Mouse (Mus musculus) large intestine, adult 2 months (tissue): ENCODE results near the gene Kras. TPM values are rescaled to one million over a fixed set of nuclear protein-coding genes. Genes with fewer than 3 reads are reported as not detected.
A peak's percentile ranks its signal among the peaks of the same experiment; 100 is the strongest.

Source experiments
- DNase-seq: peaks from one replicate; pipeline ENCODE4 v3.0.0-alpha.2; 2012; ENCODE audit warnings: low read depth, low spot score
- WGBS: fragments of 180-500 bp; shearing (Covaris S2); methylation state at CpG from one replicate; pipeline ENCODE4 v1.1.7; 2018; 5-methylcytosine and 5-hydroxymethylcytosine counted together
- polyA plus RNA-seq: library from polyadenylated mRNA; depleted of rRNA; stranded (reverse); fragments of >200 nt; gene quantifications from 2 replicates; pipeline ENCODE4 v1.2.3, GENCODE M21; 2012; rRNA removed

Gene Kras
- polyA plus RNA-seq, result 35.9 and 36.2 TPM in 2 replicates

DNA sequence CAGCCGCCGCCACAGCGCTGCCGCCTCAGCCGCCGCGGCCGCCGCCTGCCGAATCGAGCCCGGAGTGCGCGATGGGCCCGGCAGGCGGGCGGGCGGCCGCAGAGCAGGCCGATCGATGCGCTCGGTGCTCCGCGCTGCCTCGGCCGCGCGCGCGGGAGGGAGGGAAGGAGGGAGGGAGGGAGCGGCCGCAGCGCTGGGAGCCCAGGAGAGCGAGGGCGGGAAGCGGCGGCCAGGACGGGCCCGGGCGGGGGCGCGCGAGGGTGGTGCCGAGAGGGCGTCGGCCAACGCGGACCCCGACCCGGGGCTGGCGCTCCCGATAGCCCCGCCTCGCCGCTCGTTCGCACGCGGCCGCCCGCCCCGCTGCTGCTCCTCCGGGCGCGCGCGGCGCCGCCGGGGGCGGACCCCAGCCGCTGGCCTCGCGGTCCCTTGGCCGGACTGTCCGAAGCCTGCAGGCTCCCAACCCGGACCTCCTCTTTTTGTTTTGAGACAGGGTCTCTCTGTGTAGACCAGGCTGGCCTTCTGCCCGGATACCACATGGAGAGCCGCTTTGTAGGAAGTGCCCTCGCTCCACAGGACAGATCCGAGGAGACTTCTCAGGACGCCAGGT is at the start of gene Kras:
TSS of gene Kras (minus strand) at position 55 of the 607 bp plus-strand sequence.
- DNase-seq, result peak; percentile 68

DNA sequence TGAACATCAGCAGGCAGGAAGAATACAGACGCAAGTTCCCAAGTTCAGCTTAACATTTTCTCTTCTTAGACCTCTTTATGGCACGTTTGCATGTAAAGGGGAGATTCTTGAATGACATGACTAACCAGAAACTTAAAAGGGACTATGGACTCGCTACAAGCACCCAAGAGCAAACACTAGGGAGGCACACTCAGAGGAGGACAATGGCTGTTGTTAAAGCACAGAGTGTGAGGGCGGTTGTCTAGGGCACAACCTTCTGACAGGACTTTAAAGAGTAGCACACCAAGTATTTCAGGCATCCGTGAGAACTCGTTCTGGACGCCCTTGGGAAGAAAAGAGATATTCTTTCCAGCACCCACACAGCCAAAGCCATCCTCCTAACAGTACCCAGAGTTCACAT is 47.6 kb upstream of the Kras start:
- WGBS, result 43% methylated on average over 7 of the region's 7 CpGs
- DNase-seq, result no peak

More for the DNA sequence above, at the start of gene Kras:
- WGBS, result 1% methylated on average over 73 of the region's 83 CpGs

DNA sequence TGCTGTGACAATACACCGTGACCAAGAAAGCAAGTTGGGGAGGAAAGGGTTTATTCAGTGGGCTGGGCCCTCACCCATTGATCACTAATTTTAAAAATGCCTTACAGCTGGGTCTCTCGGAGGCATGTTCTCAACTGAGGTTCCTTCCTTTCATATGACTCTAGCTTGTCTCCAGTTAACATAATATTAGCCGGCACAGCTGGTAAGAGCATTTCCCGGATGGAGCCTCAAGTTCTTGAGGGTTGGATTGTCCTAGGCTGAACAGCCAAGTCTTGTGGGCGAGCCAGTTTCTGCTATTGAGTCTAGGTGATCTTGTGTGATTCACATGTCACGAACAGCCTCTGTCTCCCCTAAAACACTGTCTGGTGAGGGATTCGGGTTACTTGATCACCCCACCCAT is 46.9 kb upstream of the Kras start:
- WGBS, result 81% methylated on average over 7 of the region's 7 CpGs
- DNase-seq, result no peak

DNA sequence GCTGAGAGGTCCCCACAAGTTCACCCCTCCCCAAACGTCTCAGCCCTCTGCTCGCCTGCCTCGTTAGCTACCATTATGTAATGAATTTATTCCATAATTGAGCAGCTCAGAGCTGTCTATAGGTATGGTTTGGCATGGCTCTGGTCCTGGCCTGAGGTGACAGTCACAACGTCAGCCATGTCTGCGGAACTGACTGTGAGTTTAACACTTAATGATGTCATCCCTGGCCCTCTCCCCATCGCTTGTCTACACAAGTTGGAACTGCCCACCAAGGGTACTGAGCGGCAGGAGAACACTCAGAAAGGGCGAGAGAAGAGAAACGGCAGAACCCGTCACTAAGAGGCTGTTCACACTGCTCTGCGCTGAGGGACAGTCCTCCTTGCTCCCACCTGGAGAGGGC is 45.1 kb upstream of the Kras start:
- no peak for DNase-seq
- 84% methylated on average over 11 of the region's 11 CpGs for WGBS

DNA sequence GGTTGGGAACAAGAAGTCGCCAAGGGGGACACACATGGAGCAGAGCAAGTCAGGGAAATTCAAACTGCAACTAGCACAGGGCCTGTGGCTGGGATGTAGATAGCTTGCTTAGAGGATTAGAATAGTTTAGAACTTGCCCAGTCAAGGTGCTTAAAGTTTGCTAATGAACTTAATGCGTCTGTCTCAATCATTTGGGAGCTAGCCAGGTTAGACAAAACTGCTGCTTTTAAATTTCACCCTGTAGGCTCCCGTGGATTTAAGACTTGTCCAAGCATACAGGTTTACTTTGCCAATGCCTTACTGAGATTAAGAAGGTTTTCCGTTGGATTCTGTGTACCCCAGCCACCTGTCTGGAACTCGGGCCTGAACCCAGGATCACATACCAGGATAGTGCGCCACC is 43.1 kb upstream of the Kras start:
- no peak for DNase-seq
- 86% methylated on average over 6 of the region's 6 CpGs for WGBS

DNA sequence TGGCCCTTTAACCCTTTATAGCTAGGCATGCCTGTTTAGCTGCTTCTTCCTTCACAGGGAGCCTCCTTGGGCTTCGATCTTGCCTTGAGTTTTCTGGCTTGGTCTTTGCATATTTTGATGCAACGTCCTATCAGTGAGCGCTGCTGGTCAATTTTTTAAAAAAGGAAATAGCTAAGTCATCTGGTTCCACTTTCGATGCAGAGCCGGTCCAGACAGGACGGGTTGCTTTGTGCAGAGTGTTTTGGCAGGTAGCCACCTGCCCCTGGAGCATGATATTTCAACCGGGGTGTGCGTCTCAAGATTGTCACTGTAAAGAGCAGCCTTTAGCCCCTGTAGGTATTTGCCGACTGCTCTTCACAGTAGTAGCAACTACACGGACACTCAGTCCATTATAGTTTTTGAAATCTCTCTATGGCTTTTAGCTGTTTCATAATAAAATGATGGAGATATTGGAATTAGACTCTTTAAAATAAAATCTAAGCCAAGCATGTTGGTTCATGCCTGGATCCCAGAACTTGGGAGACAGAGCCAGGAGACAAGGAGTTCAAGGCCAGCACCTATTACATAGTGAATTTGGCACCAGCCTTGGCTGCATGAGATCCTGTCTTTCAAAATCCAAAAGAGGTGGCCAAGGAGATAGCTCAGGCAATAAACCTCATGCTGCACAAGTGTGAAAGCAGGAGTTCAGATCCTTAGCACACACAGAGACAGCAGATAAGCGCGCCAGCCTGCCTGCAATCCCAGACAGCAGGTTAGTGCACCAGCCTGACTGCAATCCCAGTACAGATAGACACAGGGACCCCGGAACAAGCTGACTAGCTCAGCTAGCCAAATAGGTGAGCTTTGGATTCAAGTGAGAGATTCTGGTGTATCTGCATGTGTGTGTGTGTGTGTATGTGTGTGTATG is 41.6 kb upstream of the Kras start:
- 37% methylated on average over 13 of the region's 13 CpGs for WGBS
- no peak for DNase-seq

DNA sequence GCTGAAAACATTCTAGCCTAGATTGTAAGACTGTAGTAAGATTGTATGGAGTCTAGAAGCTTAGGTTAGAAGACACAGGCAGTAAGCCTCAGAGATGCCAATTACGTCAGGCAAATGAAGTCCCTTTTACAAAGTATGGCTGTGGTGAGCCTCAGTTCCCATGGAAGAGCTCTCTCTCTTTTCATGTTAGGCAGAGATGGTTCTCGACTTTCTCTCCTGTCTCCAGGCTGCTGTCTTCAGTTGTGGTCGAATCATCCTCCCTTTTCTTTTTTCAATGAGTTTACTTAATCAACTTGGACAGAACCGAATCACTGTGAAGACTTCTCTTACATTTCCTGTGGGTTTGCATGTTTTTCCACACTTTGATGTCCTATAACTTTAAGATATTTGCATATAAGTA is 35.6 kb upstream of the Kras start:
- 88% methylated on average over 4 of the region's 4 CpGs for WGBS
- no peak for DNase-seq

DNA sequence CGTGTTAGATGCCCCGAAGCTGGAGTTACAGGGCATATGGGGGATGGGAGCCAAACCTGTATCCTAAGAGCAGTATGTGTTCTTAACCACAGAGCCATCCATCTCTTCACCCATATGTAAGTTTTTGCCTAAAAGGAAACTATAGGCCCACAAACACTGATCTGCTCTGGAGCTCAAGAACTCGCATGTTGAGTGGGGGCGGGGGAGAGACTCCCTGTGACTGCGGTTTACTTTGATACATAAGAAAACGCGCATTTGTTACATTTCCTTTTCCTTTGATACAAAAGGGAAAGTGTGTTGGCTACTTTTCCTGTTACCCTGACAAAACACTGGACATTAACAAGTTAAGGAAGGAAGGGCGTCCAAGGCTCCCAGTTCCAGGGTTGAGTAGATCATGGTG is 34.2 kb upstream of the Kras start:
- no peak for DNase-seq
- 92% methylated on average over 8 of the region's 8 CpGs for WGBS

DNA sequence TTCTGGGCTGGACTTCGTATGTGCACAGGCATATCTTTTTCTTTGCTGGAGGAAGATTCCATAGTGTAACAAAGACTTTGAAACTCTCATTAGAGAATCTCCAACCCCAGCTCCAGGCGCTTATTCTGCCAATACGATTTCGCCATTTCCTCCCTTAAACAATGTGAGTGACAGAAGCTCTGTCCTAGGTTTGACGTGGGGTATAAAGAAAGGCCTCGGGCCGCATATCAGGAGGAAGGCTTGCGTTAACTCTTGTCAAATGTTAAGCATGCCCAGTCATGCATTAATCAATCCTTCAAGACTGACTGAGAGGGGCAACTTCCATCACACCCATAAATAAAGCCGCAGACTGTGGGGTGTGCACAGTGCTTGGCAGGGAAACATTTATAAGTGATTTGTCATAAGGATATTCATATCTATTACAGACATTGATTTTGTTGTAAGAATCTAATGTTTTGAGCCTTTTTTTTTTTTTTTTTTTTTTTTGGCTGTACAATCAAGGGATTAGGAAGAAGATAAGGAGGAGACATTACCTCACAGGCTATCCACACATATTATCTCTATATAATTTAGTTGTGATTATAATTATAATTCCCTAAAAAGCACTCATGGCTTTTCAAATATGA is 27.2 kb upstream of the Kras start:
- 87% methylated on average over 9 of the region's 9 CpGs for WGBS
- DNase-seq, result no peak

DNA sequence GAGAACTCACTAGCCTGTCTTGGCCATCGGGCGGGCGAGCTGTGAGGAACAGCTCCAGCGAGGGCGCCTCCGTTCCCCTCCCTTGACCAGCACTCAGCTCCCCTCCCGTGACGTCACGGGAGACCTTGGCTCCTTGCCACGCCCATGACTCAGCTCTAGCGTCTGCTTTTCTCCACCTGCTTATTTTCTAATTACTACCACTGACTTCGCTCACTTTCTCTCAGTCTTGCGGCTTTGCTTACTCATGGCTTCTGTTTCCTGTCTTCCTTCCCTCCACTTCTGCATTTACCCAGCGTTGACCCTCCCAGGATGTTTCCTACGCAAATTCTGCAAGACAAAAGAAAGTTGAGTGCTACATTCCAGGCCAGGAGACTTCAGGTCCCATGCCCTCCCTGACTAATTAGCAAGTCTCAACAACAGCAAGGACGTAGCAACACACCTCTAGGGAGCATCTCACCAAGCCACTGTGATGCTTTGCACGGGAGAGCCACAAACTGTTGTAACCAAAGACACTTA is 26.3 kb upstream of the Kras start:
- peak; percentile 75 for DNase-seq
- 2% methylated on average over 17 of the region's 17 CpGs for WGBS

DNA sequence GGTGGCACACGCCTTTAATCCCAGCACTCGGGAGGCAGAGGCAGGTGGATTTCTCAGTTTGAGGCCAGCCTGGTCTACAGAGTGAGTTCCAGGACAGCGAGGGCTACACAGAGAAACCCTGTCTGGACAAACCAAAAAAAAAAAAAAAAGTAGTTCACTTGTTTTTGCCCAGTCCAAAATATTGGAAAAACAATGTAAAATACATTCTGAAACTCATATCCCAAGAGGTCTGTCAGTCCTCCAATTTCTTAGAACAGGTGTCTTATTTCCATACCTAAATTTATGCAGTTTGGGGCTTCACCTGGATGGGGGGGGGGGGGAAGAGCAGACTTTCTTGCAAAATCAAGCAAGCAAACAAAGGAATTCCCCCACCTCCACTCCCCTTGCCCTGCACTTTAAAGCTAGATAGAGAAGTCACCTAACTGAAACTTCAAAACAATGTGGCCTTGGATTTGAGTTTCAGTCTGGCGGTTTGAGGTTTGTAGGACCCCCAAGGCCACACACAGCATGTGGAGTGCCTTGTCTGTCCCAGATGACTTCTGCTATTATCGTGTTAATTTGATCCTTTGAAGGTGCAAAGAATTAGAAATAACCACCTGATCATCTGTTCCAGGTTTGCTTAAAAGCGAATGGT is 25.7 kb upstream of the Kras start:
- WGBS, result 66% methylated on average over 6 of the region's 6 CpGs
- DNase-seq, result no peak

DNA sequence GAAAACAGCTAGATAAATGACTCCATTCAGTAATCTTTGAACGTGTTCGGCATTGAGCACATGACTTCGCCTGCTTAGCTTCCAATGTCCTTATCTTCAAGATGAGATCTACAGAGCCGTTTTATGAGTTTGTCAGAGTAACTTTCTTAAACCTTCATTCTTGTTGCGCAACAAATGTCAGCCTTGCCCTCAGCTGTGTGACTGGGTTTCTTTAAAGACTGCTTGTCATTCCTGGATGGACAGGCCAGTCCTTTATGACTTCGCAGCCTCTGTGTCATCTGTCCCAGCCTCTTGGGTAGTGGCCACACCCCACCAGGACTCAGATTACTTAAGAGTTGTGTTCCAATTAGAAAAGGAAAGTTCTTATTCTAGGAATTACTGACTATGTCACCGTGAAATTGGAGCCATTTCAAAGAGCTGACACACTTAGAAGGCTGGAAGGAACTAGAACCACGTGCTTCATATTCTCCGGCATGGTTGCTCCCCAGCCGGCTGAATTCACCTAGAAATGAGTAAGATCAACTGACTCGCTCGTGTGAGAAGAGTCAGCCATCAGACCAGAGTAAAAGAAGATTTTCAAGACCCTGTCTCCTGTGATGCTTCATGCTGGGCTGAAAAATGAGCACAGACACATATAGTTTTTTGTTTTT is 24.1 kb upstream of the Kras start:
- peak; percentile 42 for DNase-seq

DNA sequence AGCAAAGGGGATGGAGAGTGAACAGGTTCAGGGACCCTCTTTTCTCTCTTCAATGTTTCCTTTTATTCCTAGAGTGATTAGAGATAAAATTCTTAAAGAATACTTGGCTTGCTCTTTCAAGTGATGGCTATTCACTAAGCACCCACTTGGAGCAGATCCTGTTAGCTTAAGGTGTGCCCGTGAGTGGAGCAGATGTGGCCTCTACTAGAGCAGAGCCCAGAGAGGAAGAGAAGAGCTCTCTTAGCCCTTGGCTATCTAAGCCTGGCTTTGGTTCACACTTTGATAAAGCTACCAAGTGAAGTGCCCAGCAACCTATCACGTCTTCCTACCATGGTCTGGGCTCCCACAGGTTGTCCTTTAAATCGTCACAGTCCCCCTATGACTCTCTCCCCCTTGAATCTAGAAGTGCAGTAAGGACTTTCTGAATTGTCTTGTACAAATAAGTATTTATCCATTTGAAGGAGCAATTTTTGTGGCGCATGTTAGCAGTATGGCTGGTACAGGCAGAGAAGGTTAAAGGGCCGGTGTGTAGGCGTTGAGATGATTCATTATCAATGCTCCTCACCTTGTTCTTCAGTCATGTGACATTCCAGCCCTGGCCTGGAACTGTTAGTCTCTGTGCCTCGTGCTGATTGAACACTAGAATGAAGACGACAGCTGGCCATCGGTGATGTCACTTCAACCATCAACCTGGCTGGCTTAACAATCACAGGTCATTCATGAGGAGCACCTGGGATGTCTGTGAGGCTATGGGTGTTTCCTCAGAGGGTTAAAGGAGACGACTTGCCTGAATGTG is 22.3 kb upstream of the Kras start:
- WGBS, result 76% methylated on average over 10 of the region's 10 CpGs
- DNase-seq, result no peak

More for the DNA sequence above, 24.1 kb upstream of the Kras start:
- WGBS, result 31% methylated on average over 12 of the region's 12 CpGs

DNA sequence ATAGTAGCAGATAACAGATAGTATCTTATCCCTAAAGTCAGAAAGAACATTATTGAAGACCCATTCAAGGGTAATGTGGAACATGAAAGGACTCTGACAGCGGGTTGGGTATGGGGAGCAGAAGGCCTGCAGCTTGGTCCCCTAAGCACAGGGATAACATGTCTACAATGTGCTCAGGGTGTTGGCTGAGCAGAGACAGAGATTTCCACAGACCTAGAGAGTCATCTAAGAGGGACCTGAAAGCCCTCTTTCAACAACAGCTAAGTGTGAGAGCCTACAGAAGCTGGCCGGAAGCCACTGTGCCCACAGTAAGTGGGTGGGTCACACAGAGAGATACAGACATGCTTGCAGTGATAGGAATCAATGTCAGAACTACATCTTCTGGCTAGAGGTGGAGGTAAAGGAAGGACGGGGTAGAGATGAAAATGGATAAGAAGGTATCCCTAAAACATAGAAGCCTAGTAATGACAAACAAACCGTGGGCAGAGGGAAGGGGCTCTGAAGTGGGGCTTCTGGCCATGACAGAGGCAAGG is 19.3 kb upstream of the Kras start:
- no peak for DNase-seq
- 88% methylated on average over 4 of the region's 4 CpGs for WGBS

DNA sequence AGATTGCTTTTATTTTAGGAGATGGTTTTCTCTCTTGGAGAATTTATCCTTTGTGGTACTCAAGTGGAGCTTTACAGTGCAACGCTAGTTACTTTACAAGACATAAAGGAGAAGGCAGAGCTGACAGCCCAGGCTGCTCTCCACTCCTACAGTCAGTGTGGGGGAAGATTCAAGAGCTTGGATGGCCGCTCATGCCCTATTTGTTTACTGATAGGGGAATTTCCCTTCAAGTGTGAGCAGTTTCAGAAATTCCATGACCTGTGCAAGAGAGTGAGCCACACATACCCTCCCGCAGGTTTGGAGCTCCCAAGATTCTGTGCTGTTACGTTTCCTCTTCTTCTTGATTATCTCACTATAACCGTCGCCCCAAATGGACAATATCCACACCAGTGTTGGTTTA is 17.7 kb upstream of the Kras start:
- DNase-seq, result no peak
- WGBS, result 80% methylated on average over 6 of the region's 6 CpGs

DNA sequence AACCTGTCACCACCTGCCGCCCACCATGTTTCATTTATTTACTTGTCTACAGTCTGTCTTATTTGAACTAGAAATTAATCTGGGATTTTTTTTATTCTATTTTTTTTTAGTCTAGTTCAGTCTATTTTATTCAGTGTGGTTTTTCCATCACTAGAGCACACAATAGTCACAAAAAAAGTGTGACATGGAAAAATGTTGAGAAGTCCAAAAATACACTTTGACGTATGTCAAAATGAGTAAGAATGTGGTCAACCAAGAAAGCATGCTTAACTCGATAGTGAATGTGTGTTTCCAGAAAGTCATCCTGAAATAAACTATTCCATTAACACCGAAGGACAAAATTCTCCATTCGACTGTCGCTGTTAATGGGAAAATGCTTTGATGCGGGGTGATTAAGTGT is 12.3 kb upstream of the Kras start:
- 97% methylated on average over 7 of the region's 7 CpGs for WGBS
- no peak for DNase-seq

DNA sequence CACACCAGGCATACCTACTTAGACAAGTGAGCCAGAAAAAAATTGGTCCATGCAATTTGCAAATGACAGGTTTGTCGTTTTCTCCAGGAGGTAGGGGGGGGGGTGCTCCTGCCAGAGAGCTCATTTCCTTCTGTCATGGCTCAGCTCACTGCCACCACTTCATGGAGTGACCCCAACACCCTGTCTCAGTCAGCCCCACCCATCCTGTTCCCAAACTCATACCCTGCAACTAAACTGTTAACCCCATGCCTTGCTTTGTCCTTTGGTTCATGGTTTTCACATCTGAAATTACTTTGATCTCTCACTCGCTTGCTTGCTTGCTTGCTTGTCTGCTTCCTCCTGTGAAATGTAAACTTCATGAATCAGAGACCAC is 6.6 kb upstream of the Kras start:
- WGBS, result 22% methylated on average over 2 of the region's 2 CpGs
- DNase-seq, result no peak

DNA sequence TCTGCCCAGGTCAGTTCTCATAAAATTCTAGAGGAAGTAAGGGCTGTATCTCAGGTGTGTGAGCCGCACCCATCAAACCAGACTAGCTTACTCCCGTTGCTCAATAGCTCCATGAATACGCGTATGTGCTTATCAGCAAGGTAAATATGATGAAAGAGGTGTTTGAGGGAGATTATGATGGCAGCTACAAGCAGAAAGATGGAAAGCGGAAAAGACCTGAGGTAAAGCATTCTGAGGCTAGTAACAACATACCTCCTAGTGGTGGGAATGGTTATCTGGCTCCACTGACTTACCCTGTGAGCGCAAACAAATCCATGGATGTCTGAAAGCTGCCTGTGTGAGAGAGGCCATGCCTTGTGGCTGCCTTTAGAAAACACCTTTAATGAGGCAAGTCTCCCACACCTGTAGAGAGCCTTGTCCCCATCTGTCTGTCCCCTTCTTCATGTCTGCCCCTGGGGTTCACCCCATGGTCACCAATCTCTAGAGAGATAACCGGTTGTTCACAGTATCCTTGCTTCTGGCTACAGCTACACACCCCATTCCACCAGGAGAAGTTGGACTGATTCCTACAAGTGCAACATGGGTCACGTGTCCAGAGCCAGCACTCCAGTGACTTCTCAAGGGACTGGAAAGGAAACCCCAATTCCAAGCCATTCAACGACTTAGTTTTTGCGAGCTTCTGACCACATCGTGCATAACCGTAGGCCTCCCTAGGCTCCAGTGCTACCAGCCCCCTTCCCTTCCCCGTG is 6.1 kb upstream of the Kras start:
- 32% methylated on average over 13 of the region's 13 CpGs for WGBS
- no peak for DNase-seq
